ENCODE assay signal across 29 mouse cellular contexts in genomic region chr1:180500218-180500617, GRCm38 (mm10). TPM values are rescaled to one million over a fixed set of nuclear protein-coding genes. Genes with fewer than 3 reads are reported as not detected.
DNase-seq lines count a peak whose midpoint lies in the region; TF ChIP-seq lines count a peak whose summit lies in the region.
"Had no signal": no experiment of that assay in that cellular context is flagged by ENCODE, and none has a peak within 500 bp of the region (broad histone marks: within the 10 kb centered on the region; RNA-seq: fewer than 3 reads in every experiment).

No protein-coding gene starts in this region.

- no peaks in the 10 kb centered on the region for H3K79me2 ChIP-seq in CH12.LX (replicated peaks; ENCODE audit: control insufficient read depth, extremely low read depth, insufficient read depth, poor library complexity, severe bottlenecking)

- 0 out of 2 replicates have a peak, but pooled peaks have one; percentile 41 for TF ChIP-seq EP300 in CH12.LX (IDR thresholded peaks at IDR 0.05; ENCODE audit: low read length)

- peaks cover 0 to 26% of the 10 kb centered on the region in 2 experiments for H3K36me3 ChIP-seq in CH12.LX (replicated peaks in 1 of 2; ENCODE audit: control insufficient read depth in 1 of 2, insufficient read depth in 1 of 2, low read length in 1 of 2)
- H3K36me3 ChIP-seq in embryonic facial prominence, embryonic 10.5 days (replicated peaks), result no peaks in the 10 kb centered on the region
- H3K36me3 ChIP-seq: G1E; heart, embryonic 12.5 days; hindbrain, embryonic 13.5 days; limb, embryonic 12.5 days; neural tube, embryonic 15.5 days had no signal

- no peak for TF ChIP-seq RAD21 in CH12.LX (IDR thresholded peaks at IDR 0.05; ENCODE audit: low read depth, low read length)

- intact Hi-C loops in left cerebral cortex, postnatal 4 days (cut with DNase I), result no loop called here
- intact Hi-C loops in left cerebral cortex, postnatal 36 days (cut with DNase I), result no loop called here

- TF ChIP-seq POLR2A in CH12.LX (IDR thresholded peaks at IDR 0.05; ENCODE audit: low read depth, low read length), result no peak

- dilution Hi-C loops in CH12.LX (cut with MboI; ENCODE audit: extremely low pct_ligation_motif_present, extremely low pct_unique_long_range_greater_than_20kb, low sequenced_read_pairs), result no loop called here

- H3K9me3 ChIP-seq in CH12.LX (replicated peaks; ENCODE audit: low read length), result no peaks in the 10 kb centered on the region
- H3K9me3 ChIP-seq in embryonic facial prominence, embryonic 10.5 days, result no peaks in the 10 kb centered on the region
- H3K9me3 ChIP-seq: G1E; heart, embryonic 12.5 days; hindbrain, embryonic 13.5 days; limb, embryonic 12.5 days; neural tube, embryonic 15.5 days had no signal

- 45% methylated on average over 4 of the region's 4 CpGs for WGBS in embryonic facial prominence, embryonic 10.5 days

- peak overlapping the region; percentile 11; the same call in 1 of the 2 replicates for H3K9ac ChIP-seq in CH12.LX (ENCODE audit: insufficient read depth, low read depth)
- H3K9ac ChIP-seq: heart, embryonic 12.5 days; hindbrain, embryonic 13.5 days; limb, embryonic 12.5 days; neural tube, embryonic 15.5 days had no signal

- in situ Hi-C loops in CH12.LX (cut with MboI; ENCODE audit: low pct_ligation_motif_present, low pct_unique_long_range_greater_than_20kb, low sequenced_read_pairs), result no loop called here

- H3K27ac ChIP-seq in CH12.LX (ENCODE audit: insufficient read depth, low read depth), result 0 out of 2 replicates have a peak overlapping the region, but pooled peaks have one; percentile 2
- H3K27ac ChIP-seq in embryonic facial prominence, embryonic 10.5 days (replicated peaks), result peak overlapping the region; percentile 4; the same call in 1 of the 2 replicates
- H3K27ac ChIP-seq: heart, adult 2 months; hindbrain, embryonic 13.5 days; limb, embryonic 12.5 days; macrophage; neural tube, embryonic 15.5 days; stomach, postnatal 0 days had no signal

- no peak for TF ChIP-seq CTCF in CH12.LX (conservative IDR thresholded peaks at IDR 0.05 in 1 of 2, IDR thresholded peaks at IDR 0.05 in 1 of 2; ENCODE audit: low read depth in 2 of 2, low read length in 2 of 2)

- H3K4me1 ChIP-seq in CH12.LX (ENCODE audit: control insufficient read depth in 1 of 2, insufficient read depth in 2 of 2), result peaks cover 22 to 65% of the 10 kb centered on the region in 2 experiments
- peaks cover 20% of the 10 kb centered on the region for H3K4me1 ChIP-seq in embryonic facial prominence, embryonic 10.5 days
- H3K4me1 ChIP-seq: heart, embryonic 12.5 days; hindbrain, embryonic 13.5 days; neural tube, embryonic 15.5 days had no signal

- no peak overlapping the region for H3K4me2 ChIP-seq in CH12.LX (ENCODE audit: insufficient read depth, low read depth, poor library complexity, severe bottlenecking)
- H3K4me2 ChIP-seq: heart, embryonic 12.5 days; hindbrain, embryonic 13.5 days; limb, embryonic 12.5 days; neural tube, embryonic 15.5 days had no signal

- peak; percentile 35 for DNase-seq in left cerebral cortex, postnatal 4 days
- no peak for DNase-seq in left cerebral cortex, postnatal 36 days (ENCODE audit: low spot score in 2 of 2)
- DNase-seq in CH12.LX (ENCODE audit: extremely low read depth), result no peak
- DNase-seq in brain, adult 2 months (ENCODE audit: low read depth, low spot score), result peak; percentile 58
- DNase-seq in embryonic facial prominence, embryonic 10.5 days (ENCODE audit: low spot score), result no peak
- no peak for DNase-seq in right cerebral cortex, postnatal 4 days
- DNase-seq: adrenal gland, adult 8-10 months; heart, adult 2 months; heart, postnatal 4 days; kidney, adult 9 months; kidney, postnatal 10 days; layer of hippocampus, adult 9-11 months; midbrain, embryonic 14.5 days; retina, postnatal 1 day; right cerebral cortex, postnatal 14 days; thymus, adult 18-20 months; thymus, postnatal 36 days had no signal

- H3K4me3 ChIP-seq in CH12.LX (replicated peaks in 1 of 3; ENCODE audit: low read depth in 2 of 3, low read length in 2 of 3, poor library complexity in 1 of 3), result no peak overlapping the region
- H3K4me3 ChIP-seq in embryonic facial prominence, embryonic 10.5 days, result no peak overlapping the region
- H3K4me3 ChIP-seq: erythroblast, embryonic 14.5 days; heart, adult 2 months; heart, embryonic 12.5 days; hindbrain, embryonic 13.5 days; limb, embryonic 12.5 days; neural tube, embryonic 15.5 days had no signal

- H3K27me3 ChIP-seq in CH12.LX (replicated peaks), result no peaks in the 10 kb centered on the region
- no peaks in the 10 kb centered on the region for H3K27me3 ChIP-seq in embryonic facial prominence, embryonic 10.5 days (replicated peaks; ENCODE audit: low read depth, poor library complexity, severe bottlenecking)
- H3K27me3 ChIP-seq: hindbrain, embryonic 13.5 days; limb, embryonic 12.5 days; neural tube, embryonic 15.5 days had no signal

TF ChIP-seq in CH12.LX, 34 proteins besides CTCF, POLR2A, EP300 and RAD21:
- TF ChIP-seq MEF2A (IDR thresholded peaks at IDR 0.05; ENCODE audit: borderline replicate concordance, low read depth, low read length) (peak; percentile 25; the same call in 1 of the 2 replicates), ELF1 (IDR thresholded peaks at IDR 0.05; ENCODE audit: low read depth, low read length) (no peak)

RNA-seq across cellular contexts. Expression of gene Stum, which starts 16.9 kb away (rescaled TPM):
- total RNA-seq in left cerebral cortex, postnatal 4 days (2021), result 10 to 100 TPM; 86.3 to 98.1 TPM
- total RNA-seq in left cerebral cortex, postnatal 36 days (2021), result 100 to 1,000 TPM; 150 to 173 TPM
- total RNA-seq in CH12.LX (2012; rRNA removed) (0.34 and 0.42 TPM in 2 replicates), CH12.LX (2014; rRNA removed) (0.51 and 0.80 TPM in 2 replicates)
- 0.61 and 0.67 TPM in 2 replicates for polyA plus RNA-seq in CH12.LX (2012; ENCODE audit: insufficient read length, low read depth)
- 1.1 and 3.5 TPM in 2 replicates for polyA plus RNA-seq in embryonic facial prominence, embryonic 10.5 days (2016; fragmentation: Nextera tagmentation; extraction: Ambion mirVana)
- total RNA-seq: common myeloid progenitor, adult 5-6 weeks; megakaryocyte-erythroid progenitor cell, adult 5-6 weeks had no signal
- polyA plus RNA-seq: C2C12; erythroblast, embryonic 14.5 days; G1E; liver, embryonic 16.5 days had no signal

Comparison
In these comparisons a context has a peak if more than half of its experiments do, and no peak if none do; other contexts are left out.
1. DNase-seq: peak in left cerebral cortex, postnatal 4 days (single experiment) and brain, adult 2 months (single experiment); none in left cerebral cortex, postnatal 36 days (0 of 2), CH12.LX (single experiment), embryonic facial prominence, embryonic 10.5 days (single experiment) and right cerebral cortex, postnatal 4 days (single experiment).
2. RNA of gene Stum, which starts 16.9 kb away (total RNA-seq): 150 to 173 TPM in left cerebral cortex, postnatal 36 days and 86.3 to 98.1 TPM in left cerebral cortex, postnatal 4 days; 0.34 to 0.80 TPM in CH12.LX; every median in the first group is over 10 times any median in the second.